ENCODE assay signal across 8 mouse cellular contexts in genomic region chr13:9093316-9094155, GRCm38 (mm10). TPM values are rescaled to one million over a fixed set of nuclear protein-coding genes. Genes with fewer than 3 reads are reported as not detected.
DNase-seq lines count a peak whose midpoint lies in the region; ATAC-seq lines count a peak whose summit lies in the region.

Gene Larp4b (plus strand): TSS chr13:9093881.

- ATAC-seq in forebrain, embryonic 11.5 days (replicated peaks; ENCODE audit: low FRiP score) = peak; percentile 100
- ATAC-seq in heart, embryonic 16.5 days (replicated peaks; ENCODE audit: extremely low read depth, insufficient read depth, low FRiP score) = peak; percentile 100
- ATAC-seq in liver, embryonic 15.5 days (ENCODE audit: insufficient read depth) = peak; percentile 98
- ATAC-seq in neural tube, embryonic 12.5 days (ENCODE audit: low FRiP score, low read depth) = peak; percentile 100

- no peaks in the 10 kb centered on the region for H3K36me3 ChIP-seq in forebrain, embryonic 11.5 days (ENCODE audit: control insufficient read depth, insufficient read depth, low read length)
- H3K36me3 ChIP-seq in heart, embryonic 16.5 days (ENCODE audit: control insufficient read depth, insufficient read depth) = no peaks in the 10 kb centered on the region
- H3K36me3 ChIP-seq in liver, embryonic 15.5 days (replicated peaks) = peaks cover 7% of the 10 kb centered on the region
- no peaks in the 10 kb centered on the region for H3K36me3 ChIP-seq in neural tube, embryonic 12.5 days

- no peaks in the 10 kb centered on the region for H3K9me3 ChIP-seq in forebrain, embryonic 11.5 days (ENCODE audit: control insufficient read depth, low read length)
- H3K9me3 ChIP-seq in heart, embryonic 16.5 days (replicated peaks; ENCODE audit: control insufficient read depth, low read length) = no peaks in the 10 kb centered on the region
- no peaks in the 10 kb centered on the region for H3K9me3 ChIP-seq in liver, embryonic 15.5 days (replicated peaks)
- H3K9me3 ChIP-seq in neural tube, embryonic 12.5 days = no peaks in the 10 kb centered on the region

- DNase-seq in CD8-positive naive resting alpha-beta T cell, adult 2 months (ENCODE audit: low read depth in 2 of 2, low spot score in 2 of 2) = peak; percentile 93 to 95
- peak; percentile 94 for DNase-seq in c-Kit-positive CD71-negative TER-119-negative erythroid progenitor cells, embryonic 14.5 days (ENCODE audit: low read depth)
- DNase-seq in forebrain, embryonic 11.5 days (ENCODE audit: low spot score) = peak; percentile 98
- peak; percentile 97 to 98 for DNase-seq in kidney, postnatal 36 days
- peak; percentile 97 for DNase-seq in telencephalon, adult 2 months (ENCODE audit: low read depth, low spot score)

- peaks cover 2% of the 10 kb centered on the region; the same call in 1 of the 2 replicates for H3K4me1 ChIP-seq in forebrain, embryonic 11.5 days (replicated peaks; ENCODE audit: control insufficient read depth, insufficient read depth, low read length)
- H3K4me1 ChIP-seq in heart, embryonic 16.5 days (ENCODE audit: control insufficient read depth, insufficient read depth, low read length) = peaks cover 12% of the 10 kb centered on the region
- H3K4me1 ChIP-seq in liver, embryonic 15.5 days (replicated peaks) = peaks cover 48% of the 10 kb centered on the region
- peaks cover 14% of the 10 kb centered on the region for H3K4me1 ChIP-seq in neural tube, embryonic 12.5 days

- peak within 1 kb of the TSS; percentile 86 for H3K9ac ChIP-seq in forebrain, embryonic 11.5 days (ENCODE audit: low read length)
- peak within 1 kb of the TSS; percentile 88 for H3K9ac ChIP-seq in heart, embryonic 16.5 days (ENCODE audit: low read length)
- peak within 1 kb of the TSS; percentile 99 for H3K9ac ChIP-seq in liver, embryonic 15.5 days
- H3K9ac ChIP-seq in neural tube, embryonic 12.5 days = peak within 1 kb of the TSS; percentile 98

- under 1% methylated on average over 53 of the region's 92 CpGs for WGBS in forebrain, embryonic 11.5 days
- WGBS in heart, embryonic 16.5 days = under 1% methylated on average over 90 of the region's 92 CpGs
- under 1% methylated on average over 75 of the region's 92 CpGs for WGBS in liver, embryonic 15.5 days (ENCODE audit: insufficient replicate concordance)
- under 1% methylated on average over 88 of the region's 92 CpGs for WGBS in neural tube, embryonic 12.5 days

- no peaks in the 10 kb centered on the region for H3K27me3 ChIP-seq in forebrain, embryonic 11.5 days (ENCODE audit: control insufficient read depth, insufficient read depth, low read length)
- H3K27me3 ChIP-seq in heart, embryonic 16.5 days (ENCODE audit: control insufficient read depth, insufficient read depth, low read length) = no peaks in the 10 kb centered on the region
- no peaks in the 10 kb centered on the region for H3K27me3 ChIP-seq in liver, embryonic 15.5 days
- H3K27me3 ChIP-seq in neural tube, embryonic 12.5 days (replicated peaks) = no peaks in the 10 kb centered on the region

- peak within 1 kb of the TSS; percentile 81 for H3K27ac ChIP-seq in forebrain, embryonic 11.5 days (ENCODE audit: low read depth, low read length)
- peak within 1 kb of the TSS; percentile 84 for H3K27ac ChIP-seq in heart, embryonic 16.5 days (ENCODE audit: low read length)
- peak within 1 kb of the TSS; percentile 98 for H3K27ac ChIP-seq in liver, embryonic 15.5 days (replicated peaks)
- H3K27ac ChIP-seq in neural tube, embryonic 12.5 days = peak within 1 kb of the TSS; percentile 79

- peak within 1 kb of the TSS; percentile 97 for H3K4me3 ChIP-seq in forebrain, embryonic 11.5 days (ENCODE audit: low read depth, low read length)
- peak within 1 kb of the TSS; percentile 80 for H3K4me3 ChIP-seq in heart, embryonic 16.5 days (ENCODE audit: low read length)
- peak within 1 kb of the TSS; percentile 99 for H3K4me3 ChIP-seq in liver, embryonic 15.5 days (replicated peaks)
- peak within 1 kb of the TSS; percentile 97 for H3K4me3 ChIP-seq in neural tube, embryonic 12.5 days

- peak within 1 kb of the TSS; percentile 73 for H3K4me2 ChIP-seq in forebrain, embryonic 11.5 days (ENCODE audit: low read depth, low read length, severe bottlenecking)
- H3K4me2 ChIP-seq in heart, embryonic 16.5 days (ENCODE audit: low read depth, low read length) = peak within 1 kb of the TSS; percentile 83
- H3K4me2 ChIP-seq in liver, embryonic 15.5 days = peak within 1 kb of the TSS; percentile 86
- peak within 1 kb of the TSS; percentile 97 for H3K4me2 ChIP-seq in neural tube, embryonic 12.5 days (replicated peaks)

RNA-seq across cellular contexts. Expression of gene Larp4b, which starts in this region (rescaled TPM):
- polyA plus RNA-seq in forebrain, embryonic 11.5 days (2014; fragmentation: Nextera tagmentation; extraction: Ambion mirVana) = 42.5 and 46.2 TPM in 2 replicates
- polyA plus RNA-seq in heart, embryonic 16.5 days (2015; fragmentation: Nextera tagmentation; extraction: Ambion mirVana) = 27.0 and 27.1 TPM in 2 replicates
- 22.2 and 24.1 TPM in 2 replicates for polyA plus RNA-seq in liver, embryonic 15.5 days (2015; fragmentation: Nextera tagmentation; extraction: Ambion mirVana)
- 34.2 and 34.5 TPM in 2 replicates for polyA plus RNA-seq in neural tube, embryonic 12.5 days (2016; fragmentation: Nextera tagmentation; extraction: Ambion mirVana)

Comparison
In these comparisons a context has a peak if more than half of its experiments do, and no peak if none do; other contexts are left out.
1. Peak in every context shown above with its lines: DNase-seq, ATAC-seq, H3K4me3 ChIP-seq and H3K27ac ChIP-seq.